Mouse (Mus musculus): ENCODE data around the gene C3.

Gene C3

GRCm38 (mm10) chr17:57249186-57250181 lies 21.5 kb upstream of the C3 start, which contains the start of gene Trip10:
Trip10 (plus strand) TSS chr17:57249455.
- DNase-seq: peak; percentile 87

GRCm38 (mm10) chr17:57248771-57249170 lies 20.8 kb upstream of the C3 start:
- no peak for DNase-seq

- peak; percentile 83 for DNase-seq
These were observed 20.3 kb upstream of the C3 start, which contains the start of gene Gpr108 for GRCm38 (mm10) chr17:57248201-57248699. Gpr108 (minus strand) TSS chr17:57248446.

- DNase-seq: peak; percentile 83
These were observed 19.7 kb upstream of the C3 start for GRCm38 (mm10) chr17:57247393-57248200.

- DNase-seq: no peak
These were observed 18.9 kb upstream of the C3 start for GRCm38 (mm10) chr17:57246663-57247392.

GRCm38 (mm10) chr17:57245311-57245929 lies 17.5 kb upstream of the C3 start:
- no peak for DNase-seq

GRCm38 (mm10) chr17:57243650-57244370 lies 15.9 kb upstream of the C3 start:
- DNase-seq: no peak

GRCm38 (mm10) chr17:57237181-57237580 lies 9.2 kb upstream of the C3 start:
- no peak for DNase-seq

- DNase-seq: no peak
These were observed 7.9 kb upstream of the C3 start for GRCm38 (mm10) chr17:57235803-57236202.

GRCm38 (mm10) chr17:57234254-57234928 lies 6.5 kb upstream of the C3 start:
- no peak for DNase-seq

- no peak for DNase-seq
These were observed 5.1 kb upstream of the C3 start for GRCm38 (mm10) chr17:57233038-57233437.

- DNase-seq: no peak
These were observed 4.3 kb upstream of the C3 start for GRCm38 (mm10) chr17:57232200-57232599.

- no peak for DNase-seq
These were observed 3.4 kb upstream of the C3 start for GRCm38 (mm10) chr17:57231321-57231771.

- DNase-seq: no peak
These were observed 2.8 kb upstream of the C3 start for GRCm38 (mm10) chr17:57230728-57231125.

- DNase-seq: no peak
These were observed 2.2 kb upstream of the C3 start for GRCm38 (mm10) chr17:57229851-57230727.

GRCm38 (mm10) chr17:57228873-57229272 lies 937 bp upstream of the C3 start:
- DNase-seq: no peak

GRCm38 (mm10) chr17:57227468-57227867 lies 468 bp downstream of the C3 start:
- DNase-seq: no peak

GRCm38 (mm10) chr17:57223313-57223712 lies 4.6 kb downstream of the C3 start:
- DNase-seq: no peak

- no peak for DNase-seq
These were observed 6.0 kb downstream of the C3 start for GRCm38 (mm10) chr17:57221911-57222310.

GRCm38 (mm10) chr17:57219884-57220207 lies 8.1 kb downstream of the C3 start:
- no peak for DNase-seq
